Mouse (Mus musculus): ENCODE measurements around the gene Adcy4.

The Adcy4 gene

DNA sequence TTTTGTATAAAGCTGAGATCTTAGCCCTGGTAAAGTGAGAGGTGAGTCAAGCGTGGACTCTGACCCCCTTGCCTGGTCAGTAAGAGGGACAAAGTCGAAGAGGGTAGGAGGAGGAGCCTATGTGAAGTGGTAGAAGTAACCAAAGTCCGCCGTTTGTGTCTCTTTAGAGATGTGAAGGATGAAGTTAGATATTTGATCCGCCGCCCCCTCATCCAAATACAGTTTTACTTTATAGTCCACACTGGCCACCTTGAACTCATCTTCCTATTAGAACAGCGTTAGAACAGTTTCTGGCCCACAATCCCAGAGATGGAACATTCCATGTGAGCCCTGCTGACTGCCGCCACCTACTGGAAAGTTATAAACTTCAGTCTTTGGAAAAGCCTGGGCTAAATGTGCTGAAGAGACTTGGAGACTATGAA lies 25.5 kb downstream of the Adcy4 start, which contains the start of gene Cideb:
Cideb (minus strand) TSS at position 96 of the 422 bp plus-strand sequence.
- DNase-seq (ENCODE audit: low read depth, low spot score), result peak; percentile 47

DNA sequence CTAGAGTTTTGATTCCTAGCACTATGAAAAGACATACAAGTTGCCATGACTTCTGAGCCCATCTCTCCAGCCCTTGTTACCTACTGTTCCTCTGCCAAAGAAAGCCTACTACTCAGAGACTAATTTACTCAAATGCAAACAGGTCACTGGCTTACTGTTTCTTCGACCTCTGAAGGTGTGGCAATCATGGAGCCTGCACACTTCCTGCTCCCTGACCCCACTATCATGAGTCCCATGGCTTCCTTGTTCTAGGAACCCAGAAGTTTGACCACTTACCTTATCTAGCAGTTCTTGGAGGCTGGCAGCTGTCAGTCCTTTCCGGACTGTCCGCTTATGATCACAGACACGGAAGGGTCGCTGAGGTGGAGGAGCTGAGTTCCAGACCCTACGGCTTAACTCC lies 26.3 kb downstream of the Adcy4 start:
- no peak for DNase-seq (ENCODE audit: low read depth, low spot score)

DNA sequence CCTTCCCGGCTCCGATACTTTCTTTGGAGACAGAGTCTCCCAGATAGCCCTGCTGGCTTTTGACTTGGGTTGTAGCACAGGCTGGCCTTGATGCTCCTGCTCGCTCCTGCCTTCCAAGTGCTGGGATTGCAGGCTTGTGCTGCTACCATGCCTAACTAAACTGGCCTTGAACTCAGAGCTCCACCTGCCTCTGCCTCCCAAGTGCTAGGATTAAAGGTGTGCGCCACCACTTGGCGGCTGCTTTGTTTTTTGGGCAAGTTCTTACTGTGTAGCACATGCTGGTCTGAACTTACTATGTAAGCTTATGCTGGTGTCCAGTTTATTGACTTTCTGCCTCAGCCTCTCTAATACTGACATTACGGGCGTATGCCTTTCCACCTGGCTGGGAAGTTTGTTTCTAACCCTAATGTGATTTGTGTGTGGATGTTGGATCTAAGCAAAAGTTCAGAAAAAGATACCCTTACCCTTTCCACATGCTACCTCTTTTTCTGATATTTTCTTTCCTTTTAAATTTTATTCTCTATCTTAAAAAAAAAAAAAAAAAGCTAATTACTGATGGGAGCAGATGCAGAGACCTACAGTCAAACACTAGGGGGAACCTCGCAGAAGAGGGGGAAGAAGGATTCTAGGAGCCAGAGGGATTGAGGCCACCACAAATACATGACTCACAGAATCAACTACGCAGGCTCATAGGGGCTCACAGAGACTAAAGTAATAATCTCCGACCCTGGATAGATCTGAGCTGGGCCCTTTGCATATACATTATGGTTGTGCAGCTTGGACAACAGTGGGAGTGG lies 36.6 kb downstream of the Adcy4 start:
- DNase-seq (ENCODE audit: low read depth, low spot score), result no peak

GRCm38 (mm10) chr14:55745861-55746237 lies 38.0 kb downstream of the Adcy4 start:
- no peak for DNase-seq (ENCODE audit: low read depth, low spot score)

DNA sequence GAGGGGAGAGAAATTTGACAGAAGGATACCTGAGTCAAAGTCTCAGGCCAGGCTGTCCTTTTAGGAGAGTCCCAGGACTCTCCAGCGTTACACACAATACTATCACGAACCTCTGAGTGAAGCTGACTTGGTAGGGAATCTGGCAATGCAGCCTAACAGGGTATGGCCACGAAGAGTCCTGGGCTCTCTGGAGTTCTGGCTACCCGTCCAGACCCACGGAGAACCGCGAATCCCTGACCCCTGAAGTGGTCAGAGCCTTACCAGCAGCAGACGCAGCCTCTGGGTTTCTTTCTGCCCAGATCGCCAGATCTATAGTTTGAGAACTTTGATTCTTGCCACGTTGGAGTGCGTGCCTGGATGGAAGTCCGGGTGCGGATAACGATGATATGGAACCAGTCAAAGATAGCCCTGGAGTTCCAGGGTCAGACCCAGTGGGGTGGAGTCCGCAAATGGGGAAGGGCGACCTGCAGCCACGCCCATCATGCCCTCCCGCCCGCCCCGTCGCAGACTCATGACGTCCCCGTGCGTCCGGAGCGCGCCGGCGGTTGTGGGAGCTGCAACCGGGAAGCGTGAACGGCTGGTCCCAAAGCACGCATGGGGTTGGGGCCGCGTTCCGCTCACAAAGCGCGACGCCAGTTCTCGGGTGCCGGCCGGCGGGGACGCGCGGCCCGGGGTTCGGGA lies 38.6 kb downstream of the Adcy4 start, which contains the start of the genes Dhrs1 and Nop9:
Dhrs1 (minus strand) TSS at position 511 of the 681 bp plus-strand sequence.
Nop9 (plus strand) TSS at position 514 of the 681 bp plus-strand sequence.
- peak; percentile 90 for DNase-seq (ENCODE audit: low read depth, low spot score)

DNA sequence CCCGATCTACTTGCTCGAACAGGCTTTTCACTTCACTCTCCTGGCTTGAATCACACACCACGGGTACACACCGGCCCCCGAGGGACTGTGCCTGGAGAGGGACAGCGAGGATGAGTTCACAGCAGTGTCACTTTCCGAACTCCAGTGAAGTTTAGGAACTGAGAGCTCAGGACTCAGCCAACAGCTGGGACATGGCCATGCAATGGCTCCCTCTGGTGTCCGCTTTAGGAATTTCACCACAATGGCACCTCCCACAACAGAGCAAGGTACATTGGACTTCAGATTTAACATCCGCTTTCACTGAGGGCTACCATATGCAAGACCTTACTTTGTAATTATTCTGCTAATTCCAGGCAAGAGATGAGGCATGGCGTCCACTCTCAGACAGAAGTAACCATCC lies 40.2 kb downstream of the Adcy4 start:
- peak; percentile 87 for DNase-seq (ENCODE audit: low read depth, low spot score)

DNA sequence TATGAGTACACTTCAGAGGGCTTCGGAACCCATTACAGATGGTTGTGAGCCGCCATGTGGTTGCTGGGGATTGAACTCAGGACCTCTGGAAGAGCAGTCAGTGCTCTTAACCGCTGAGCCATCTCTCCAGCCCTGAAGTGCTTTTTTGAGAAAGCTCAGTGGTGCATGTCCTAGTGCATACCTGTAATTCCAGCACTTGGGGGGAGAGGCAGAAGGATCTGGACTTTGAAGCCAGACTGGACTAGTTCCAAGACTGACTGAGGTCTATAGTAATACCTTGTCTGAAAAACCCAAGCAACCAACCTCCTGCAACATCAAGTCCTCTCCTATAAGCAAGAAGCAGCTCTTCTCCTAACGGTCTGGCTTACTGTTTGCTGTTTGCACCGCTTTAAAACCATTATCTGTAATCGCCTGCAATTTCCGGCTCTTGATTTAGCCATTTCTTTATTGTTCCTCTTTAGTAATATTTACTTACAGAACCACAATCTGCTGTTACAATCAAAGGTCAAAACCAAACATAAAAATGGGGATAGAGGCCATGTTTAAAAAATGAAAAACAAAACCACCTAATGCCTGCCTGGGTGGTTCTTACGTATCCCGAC lies 46.7 kb downstream of the Adcy4 start:
- no peak for DNase-seq (ENCODE audit: low read depth, low spot score)

DNA sequence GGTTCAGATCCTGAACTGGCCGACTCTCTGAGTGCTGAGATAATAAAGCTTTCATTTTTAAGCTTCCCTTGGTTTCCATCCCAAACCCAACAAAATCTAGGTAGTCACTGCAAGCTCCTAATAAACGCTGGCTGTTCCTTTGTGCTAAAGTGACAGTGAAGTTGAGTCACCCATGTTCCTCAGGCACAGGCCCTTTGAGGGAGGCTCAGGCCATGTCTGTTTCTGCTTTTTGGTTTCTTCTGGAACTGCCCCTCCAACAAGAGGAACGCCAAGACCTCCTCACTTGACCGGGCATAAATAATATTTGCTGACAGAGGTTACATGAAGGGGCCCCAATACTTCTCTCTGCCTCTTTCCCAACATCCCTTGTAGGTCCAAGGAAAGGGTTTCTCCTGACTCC lies 48.1 kb downstream of the Adcy4 start:
- no peak for DNase-seq (ENCODE audit: low read depth, low spot score)

DNA sequence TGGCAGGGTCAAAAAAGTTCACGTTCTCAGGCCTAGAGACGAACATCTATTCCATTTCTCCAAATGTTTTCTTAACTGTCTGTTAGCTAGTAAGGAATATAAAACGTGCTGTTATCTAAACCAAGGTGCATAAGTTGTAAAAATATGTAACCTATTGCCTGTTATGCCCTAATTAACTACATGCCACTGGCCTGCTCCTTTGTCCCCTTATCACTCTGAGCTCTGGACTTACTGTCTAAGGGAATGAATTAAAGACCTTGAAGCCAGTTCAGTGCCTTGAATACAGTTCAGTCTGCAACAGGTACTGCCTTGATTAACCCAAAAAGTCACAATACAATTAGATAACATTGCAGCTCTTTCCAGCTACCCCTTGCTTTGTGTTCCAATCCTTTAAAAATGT lies 48.6 kb downstream of the Adcy4 start:
- no peak for DNase-seq (ENCODE audit: low read depth, low spot score)

GRCm38 (mm10) chr14:55734869-55735268 lies 49.0 kb downstream of the Adcy4 start:
- DNase-seq (ENCODE audit: low read depth, low spot score), result no peak

DNA sequence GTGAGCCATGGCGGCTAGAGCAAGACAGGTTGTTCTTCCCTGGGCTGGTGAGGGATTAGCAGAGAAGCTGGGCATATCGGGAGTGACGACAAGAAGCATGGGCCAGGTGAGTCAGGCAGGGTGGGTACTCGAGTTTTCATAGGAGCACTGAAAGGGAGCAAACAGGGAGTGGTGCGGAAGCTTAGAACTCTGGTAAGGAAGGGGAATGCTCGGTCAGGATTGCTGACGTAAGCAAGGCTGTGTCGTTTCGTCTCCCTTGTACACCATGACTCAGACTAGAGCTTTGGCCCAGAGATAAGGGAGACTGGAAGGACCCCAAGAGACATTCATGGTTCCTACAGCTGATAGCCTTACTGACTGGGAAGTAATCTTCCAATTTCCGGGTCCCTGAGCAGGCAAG lies 50.0 kb downstream of the Adcy4 start:
- no peak for DNase-seq (ENCODE audit: low read depth, low spot score)

DNA sequence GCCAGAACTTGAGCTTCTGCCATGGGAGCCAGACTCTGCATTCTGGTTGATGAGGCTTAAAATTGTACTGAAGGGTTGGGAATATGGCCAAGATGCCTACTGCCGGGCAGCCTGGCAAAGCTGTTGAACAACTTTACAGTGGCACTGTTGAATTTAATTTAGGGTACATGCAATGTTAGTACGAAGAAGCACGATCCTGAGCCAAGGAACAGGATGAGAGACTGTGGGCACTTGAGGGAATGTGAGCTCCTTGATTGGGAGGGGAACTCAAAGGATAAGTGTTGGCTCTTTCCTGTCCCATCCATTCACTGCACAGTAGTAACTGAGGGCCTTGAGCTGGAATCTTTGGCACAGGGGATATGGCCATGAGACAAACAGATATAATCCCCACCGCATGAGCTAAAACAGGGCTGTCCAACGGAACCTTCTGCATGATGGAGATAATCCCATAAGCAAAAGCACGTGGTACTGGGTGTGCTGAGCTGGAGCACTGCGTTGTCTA lies 53.3 kb downstream of the Adcy4 start:
- no peak for DNase-seq (ENCODE audit: low read depth, low spot score)

- no peak for DNase-seq (ENCODE audit: low read depth, low spot score)
Observed at GRCm38 (mm10) chr14:55730116-55730515, 53.8 kb downstream of the Adcy4 start.

- no peak for DNase-seq (ENCODE audit: low read depth, low spot score)
Observed at GRCm38 (mm10) chr14:55727889-55728685, 55.8 kb downstream of the Adcy4 start.

DNA sequence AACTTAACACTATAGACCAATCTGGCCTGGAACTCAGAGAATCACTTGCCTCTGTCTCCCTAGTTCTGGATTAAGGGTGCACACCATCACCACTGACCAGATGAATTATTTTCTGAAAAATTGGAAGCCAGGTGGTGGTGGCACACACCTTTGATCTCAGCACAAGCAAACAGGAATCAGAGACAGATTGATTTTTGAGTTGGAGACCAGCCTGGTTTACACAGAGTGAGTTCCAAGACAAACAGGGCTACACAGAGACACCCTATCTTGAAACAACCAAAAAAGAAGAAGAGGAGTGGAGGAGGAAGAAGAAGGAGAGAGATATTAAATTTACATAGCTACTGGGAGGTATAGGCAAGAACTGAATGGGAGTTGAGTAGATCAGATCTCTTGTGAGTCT lies 57.6 kb downstream of the Adcy4 start:
- DNase-seq (ENCODE audit: low read depth, low spot score), result no peak

DNA sequence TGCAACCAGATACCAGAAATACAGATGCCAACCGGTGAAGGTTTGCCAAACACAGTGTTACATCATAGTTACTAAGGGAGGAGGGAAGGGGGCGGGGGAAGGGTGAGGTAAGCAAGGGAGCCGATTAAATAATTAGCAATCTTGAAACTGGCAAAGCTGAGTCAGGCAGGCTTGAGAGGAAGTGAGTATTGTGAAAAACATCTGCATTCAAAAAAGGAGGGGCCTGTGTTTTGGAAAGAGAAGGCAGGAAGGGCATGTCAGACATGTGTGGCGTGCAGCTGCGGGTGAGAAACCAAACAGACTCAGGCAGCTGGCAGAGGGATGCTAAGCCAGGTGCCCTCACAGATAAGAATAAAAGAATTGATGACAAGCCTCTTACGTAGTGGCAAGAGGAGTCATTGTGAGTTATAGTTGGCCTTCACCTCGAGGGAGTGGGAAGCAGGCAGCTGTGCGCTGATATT lies 59.5 kb downstream of the Adcy4 start:
- peak; percentile 95 for DNase-seq (ENCODE audit: low read depth, low spot score)

GRCm38 (mm10) chr14:55723433-55723832 lies 60.5 kb downstream of the Adcy4 start:
- DNase-seq (ENCODE audit: low read depth, low spot score), result no peak

DNA sequence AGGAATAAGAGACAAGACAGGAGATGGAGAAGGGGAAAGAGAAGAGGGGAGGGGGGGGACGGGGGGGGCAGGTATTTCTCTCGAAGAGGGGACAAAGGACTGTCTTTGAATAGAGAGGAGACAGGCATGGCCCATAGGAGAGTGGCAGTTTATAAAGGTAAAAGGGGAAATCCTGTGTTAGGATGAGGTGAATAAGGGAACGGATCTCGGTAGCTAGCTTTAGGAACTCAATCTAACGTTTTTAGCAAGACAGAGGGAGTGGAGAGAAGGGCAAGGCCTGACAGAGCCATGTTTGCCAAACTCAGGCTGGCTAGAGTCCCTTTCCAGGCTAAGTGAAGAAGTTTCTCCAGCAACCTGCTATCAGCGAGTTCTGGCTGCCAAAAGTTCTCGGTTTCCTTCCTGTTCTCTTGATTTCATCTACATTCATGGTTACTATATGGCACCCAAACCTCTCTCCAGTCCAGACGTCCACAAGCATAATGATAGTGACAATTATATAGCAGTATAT lies 61.4 kb downstream of the Adcy4 start:
- no peak for DNase-seq (ENCODE audit: low read depth, low spot score)

DNA sequence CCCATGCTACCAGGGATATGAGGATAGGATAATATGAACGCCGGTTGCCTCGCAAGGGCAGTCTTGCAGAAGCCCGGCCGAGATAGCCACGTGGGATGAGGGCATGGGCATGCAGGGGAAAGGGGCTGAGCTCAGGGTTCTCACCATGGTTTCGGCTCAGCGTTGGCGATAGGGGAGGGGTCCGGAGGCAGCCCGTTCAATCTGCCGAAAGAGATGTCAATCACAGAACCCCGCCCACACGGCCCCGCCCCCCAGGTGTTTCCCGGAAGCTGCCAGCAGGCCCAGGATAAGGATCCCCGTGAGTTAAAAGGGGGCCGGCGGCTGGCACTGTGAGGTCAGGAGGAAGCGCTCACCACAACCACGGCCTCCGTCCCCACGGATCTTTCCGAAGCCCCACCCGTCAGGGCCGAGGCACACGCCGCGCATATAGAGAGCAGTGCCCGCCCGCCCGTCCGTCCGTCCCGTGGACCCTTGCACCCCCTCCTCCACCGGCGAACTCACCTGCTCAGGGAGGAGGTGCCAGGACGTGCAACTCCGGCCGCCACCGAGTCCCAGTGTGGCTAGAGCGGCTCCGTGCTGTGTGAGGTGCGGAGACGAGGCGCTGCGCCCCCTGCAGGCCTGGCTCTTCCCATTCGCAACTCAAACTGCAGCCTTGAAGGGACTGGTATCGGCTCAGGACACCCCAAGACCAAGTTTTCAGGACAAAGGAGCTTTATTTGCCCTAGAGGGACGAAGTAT lies 62.0 kb downstream of the Adcy4 start, which contains the start of gene Rabggta:
Rabggta (minus strand) TSS at position 564 of the 738 bp plus-strand sequence.
- peak; percentile 96 for DNase-seq (ENCODE audit: low read depth, low spot score)

DNA sequence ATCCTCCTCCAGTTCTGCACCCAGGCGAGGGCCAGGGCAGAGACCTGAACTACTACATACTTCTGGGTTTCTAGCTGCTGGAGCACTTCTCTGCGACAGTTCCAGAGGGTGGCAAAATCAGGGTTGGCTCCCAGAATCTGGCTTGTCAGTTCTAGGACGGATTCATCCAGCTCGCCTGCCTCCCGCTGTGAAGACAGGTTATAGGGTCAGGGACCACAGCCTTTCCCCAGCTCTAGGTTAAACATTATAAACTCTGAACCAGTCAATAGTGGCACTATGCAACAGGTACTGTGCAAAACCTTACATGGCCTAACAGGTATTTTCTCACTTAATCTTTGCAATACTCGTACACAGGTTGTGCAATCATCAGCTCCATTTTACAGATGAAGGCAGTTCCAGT lies 62.8 kb downstream of the Adcy4 start:
- DNase-seq (ENCODE audit: low read depth, low spot score), result no peak

Measured in CD4-positive helper T cell, adult 2 months (primary cell).